Mouse (Mus musculus) neural tube, embryonic 15.5 days (tissue): ENCODE data around the gene Ofd1. TPM values are rescaled to one million over a fixed set of nuclear protein-coding genes. Genes with fewer than 3 reads are reported as not detected.

ENCODE experiments used
- ATAC-seq: fragments of 200-750 bp; cut with Nextera tagmentation; 2 replicates; pipeline ENCODE4 v1.8.0; 2017; ENCODE audit warnings: mild to moderate bottlenecking, moderate TSS enrichment, moderate library complexity; ENCODE audit not compliant: low FRiP score
- H3K27ac ChIP-seq: fragments of 300-500 bp; sonication (generic); replicated peaks from 2 replicates; pipeline ENCODE4 v1.5.1; 2015; ENCODE audit warnings: mild to moderate bottlenecking, inconsistent platforms
- H3K27me3 ChIP-seq: fragments of 300-500 bp; sonication (generic); replicated peaks from 2 replicates; pipeline ENCODE4 v1.6.1; 2015; ENCODE audit warnings: inconsistent platforms
- H3K36me3 ChIP-seq: fragments of 300-500 bp; sonication (generic); 2 replicates; pipeline ENCODE4 v1.6.1; 2015; ENCODE audit warnings: inconsistent platforms
- H3K4me1 ChIP-seq: fragments of 300-500 bp; sonication (generic); 2 replicates; pipeline ENCODE4 v1.6.1; 2015; ENCODE audit warnings: inconsistent platforms
- H3K4me2 ChIP-seq: fragments of 300-500 bp; sonication (generic); 2 replicates; pipeline ENCODE4 v1.6.1; 2015; ENCODE audit warnings: inconsistent platforms, mild to moderate bottlenecking, moderate library complexity
- H3K4me3 ChIP-seq: fragments of 300-500 bp; sonication (generic); replicated peaks from 2 replicates; pipeline ENCODE4 v1.5.1; 2015; ENCODE audit warnings: mild to moderate bottlenecking, inconsistent platforms
- H3K9ac ChIP-seq: fragments of 300-500 bp; sonication (generic); replicated peaks from 2 replicates; pipeline ENCODE4 v1.6.1; 2015; ENCODE audit warnings: mild to moderate bottlenecking, inconsistent platforms
- H3K9me3 ChIP-seq: fragments of 300-500 bp; sonication (generic); replicated peaks from 2 replicates; pipeline ENCODE4 v1.6.1; 2016; ENCODE audit warnings: inconsistent platforms
- WGBS: fragments of 180-500 bp; shearing (Covaris S2); methylation state at CpG from one replicate; pipeline ENCODE4 v1.1.7; 2015; ENCODE audit warnings: mixed read lengths; 5-methylcytosine and 5-hydroxymethylcytosine counted together
- polyA plus RNA-seq: library from polyadenylated mRNA; unstranded; fragments of >200 nt; fragmentation: Nextera tagmentation; extraction: Ambion mirVana; gene quantifications from 2 replicates; pipeline ENCODE4 v1.2.1, GENCODE M21; 2015

The Ofd1 gene
- 5.7 and 5.9 TPM in 2 replicates for polyA plus RNA-seq

DNA sequence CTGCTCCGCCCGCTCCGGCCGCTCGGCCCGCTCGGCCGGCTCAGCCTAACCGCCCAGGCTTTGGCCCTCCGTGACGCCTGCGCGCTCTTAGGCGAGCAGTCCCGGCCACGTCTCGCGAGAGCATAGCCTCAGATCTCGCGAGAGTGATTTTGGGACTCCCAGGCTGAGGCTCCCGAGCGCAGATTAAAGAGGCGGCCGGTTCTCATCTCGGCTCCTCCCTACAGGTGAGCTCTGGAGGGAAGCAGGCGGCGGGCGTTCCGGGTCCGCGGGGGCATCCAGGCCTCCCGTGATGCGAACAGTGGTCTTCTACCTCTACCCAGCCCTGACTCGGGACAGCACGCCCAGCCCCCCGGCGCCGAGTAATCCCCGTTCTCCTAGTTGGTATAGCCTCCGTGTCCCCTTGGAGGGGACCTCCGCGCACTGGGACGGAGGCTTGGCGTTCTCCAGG is at the start of gene Ofd1:
Ofd1 (minus strand) TSS at position 89 of the 448 bp plus-strand sequence.
- WGBS: 16% methylated on average over 43 of the region's 44 CpGs
- peak; percentile 99 for ATAC-seq

DNA sequence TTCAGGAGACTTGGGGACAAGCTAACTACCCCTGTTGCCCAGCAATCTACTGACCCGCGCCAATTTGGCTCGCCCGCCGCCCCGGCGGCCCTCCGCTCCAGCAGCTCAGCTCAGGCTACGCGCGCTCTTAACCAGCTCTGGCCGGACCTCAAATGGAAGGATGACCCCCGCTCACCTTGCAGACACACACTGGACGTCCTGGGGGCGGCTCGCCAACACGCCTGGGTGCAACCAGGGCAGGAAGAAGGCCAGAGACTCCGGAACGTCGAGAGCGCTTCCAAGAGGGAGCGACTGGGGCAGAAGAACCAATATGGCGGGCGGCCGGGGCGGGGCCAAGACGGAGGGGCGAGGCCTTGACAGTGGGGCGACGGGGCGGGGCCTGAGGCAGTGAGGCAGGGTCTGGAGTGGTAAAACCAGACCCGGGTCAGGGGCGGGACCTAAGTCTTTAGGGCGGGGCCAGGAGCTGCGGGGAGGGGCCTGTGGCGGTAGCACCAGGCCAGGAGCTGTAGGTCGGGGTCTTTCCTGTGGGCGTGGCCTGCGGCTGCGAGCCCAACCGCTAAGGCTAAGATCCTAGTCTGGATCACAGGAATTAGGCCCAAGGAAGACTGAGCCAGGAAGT is 39.0 kb upstream of the Ofd1 start, which contains the start of gene Rab9:
Rab9 (minus strand) TSS at position 503 of the 619 bp plus-strand sequence.
- 20% methylated on average over 37 of the region's 41 CpGs for WGBS
- H3K4me3 ChIP-seq: peak within 1 kb of the TSS; percentile 59
- peak within 1 kb of the TSS; percentile 53 for H3K9ac ChIP-seq
- peak; percentile 99 for ATAC-seq
- peak within 1 kb of the TSS; percentile 62 for H3K4me2 ChIP-seq
- no peaks in the 10 kb centered on the region; the same call in none of the 2 replicates for H3K27me3 ChIP-seq
- H3K36me3 ChIP-seq: no peaks in the 10 kb centered on the region
- H3K9me3 ChIP-seq: no peaks in the 10 kb centered on the region
- H3K27ac ChIP-seq: peak within 1 kb of the TSS; percentile 84
- H3K4me1 ChIP-seq: 0 out of 2 replicates have a peak, but pooled peaks cover 9% of the 10 kb centered on the region

More for the DNA sequence above, at the start of gene Ofd1:
- H3K27ac ChIP-seq: peak within 1 kb of the TSS; percentile 86
- H3K27me3 ChIP-seq: peaks cover 6% of the 10 kb centered on the region; the same call in 1 of the 2 replicates
- peak within 1 kb of the TSS; percentile 58 for H3K4me2 ChIP-seq
- no peaks in the 10 kb centered on the region for H3K9me3 ChIP-seq
- H3K4me3 ChIP-seq: peak within 1 kb of the TSS; percentile 59
- peak within 1 kb of the TSS; percentile 65 for H3K9ac ChIP-seq
- H3K4me1 ChIP-seq: peaks cover 10% of the 10 kb centered on the region; the same call in 1 of the 2 replicates
- no peaks in the 10 kb centered on the region for H3K36me3 ChIP-seq

DNA sequence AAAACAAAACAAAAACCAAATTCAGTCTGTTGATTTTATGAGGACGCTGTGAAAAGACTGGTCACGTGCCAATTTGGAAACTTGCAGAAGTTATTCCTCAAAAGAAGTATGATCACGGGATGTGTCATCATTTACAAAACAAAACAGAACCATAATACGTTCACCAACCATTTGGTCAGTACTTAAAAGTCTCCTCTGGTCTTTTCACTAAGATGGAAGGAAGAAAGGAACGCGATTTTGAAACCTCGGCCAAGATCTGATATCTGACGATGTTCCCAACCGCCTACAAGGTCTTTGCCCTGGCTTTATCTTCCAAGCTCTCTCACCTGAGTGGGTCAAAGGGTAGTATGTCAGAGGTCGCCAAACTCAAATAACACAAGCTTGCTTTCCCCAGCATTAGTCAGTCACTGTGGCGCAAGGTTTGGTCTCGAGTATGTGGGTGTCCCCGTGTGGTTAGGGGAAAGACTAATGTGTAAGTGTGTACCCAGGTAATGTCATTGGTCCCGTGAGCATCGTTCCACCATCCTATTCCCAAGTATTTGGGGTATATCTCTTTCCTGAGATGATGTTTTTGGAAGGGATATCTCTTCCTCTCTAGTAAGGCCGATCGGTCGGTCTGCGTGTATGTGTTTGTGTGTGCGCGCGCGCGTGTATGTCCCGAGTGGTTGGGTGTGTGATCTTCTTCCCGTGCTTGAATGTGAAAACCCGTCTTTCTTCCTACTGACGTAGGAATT is 38.3 kb upstream of the Ofd1 start:
- Histone ChIP-seq H3K4me1 (0 out of 2 replicates have a peak, but pooled peaks cover 9% of the 10 kb centered on the region), H3K9ac (peak overlapping the region; percentile 53), H3K4me3 (peak overlapping the region; percentile 59), H3K36me3 (no peaks in the 10 kb centered on the region), H3K9me3 (no peaks in the 10 kb centered on the region), H3K4me2 (peak overlapping the region; percentile 62), H3K27me3 (peaks cover 2% of the 10 kb centered on the region), H3K27ac (peak overlapping the region; percentile 84)
- 18% methylated on average over 28 of the region's 28 CpGs for WGBS
- peak; percentile 60 for ATAC-seq

DNA sequence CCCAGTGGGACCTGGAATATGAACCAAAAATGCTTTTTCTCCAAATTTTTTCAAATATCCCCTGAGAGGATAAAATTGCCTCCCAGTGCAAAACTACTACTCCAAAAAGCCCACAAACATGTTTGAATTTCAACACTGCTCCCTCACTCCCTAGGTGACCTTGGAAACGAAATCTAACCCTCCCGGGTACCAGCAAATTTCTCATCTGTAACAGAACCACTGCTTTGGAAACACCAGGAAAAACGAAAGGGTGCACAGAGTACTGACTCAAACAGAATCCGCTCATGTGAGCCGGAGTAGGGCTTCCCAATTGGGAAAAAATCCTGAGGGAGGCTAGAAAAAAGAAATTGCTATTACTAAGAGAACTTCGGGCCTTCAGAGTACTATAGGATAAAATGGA is 36.9 kb upstream of the Ofd1 start:
- Histone ChIP-seq H3K9me3 (no peaks in the 10 kb centered on the region), H3K27ac (no peak overlapping the region), H3K27me3 (0 out of 2 replicates have a peak, but pooled peaks cover 2% of the 10 kb centered on the region), H3K9ac (no peak overlapping the region), H3K4me3 (peak overlapping the region; percentile 17), H3K36me3 (no peaks in the 10 kb centered on the region), H3K4me1 (0 out of 2 replicates have a peak, but pooled peaks cover 9% of the 10 kb centered on the region), H3K4me2 (peak overlapping the region; percentile 62)
- ATAC-seq: no peak
- WGBS: 67% methylated on average over 6 of the region's 6 CpGs

DNA sequence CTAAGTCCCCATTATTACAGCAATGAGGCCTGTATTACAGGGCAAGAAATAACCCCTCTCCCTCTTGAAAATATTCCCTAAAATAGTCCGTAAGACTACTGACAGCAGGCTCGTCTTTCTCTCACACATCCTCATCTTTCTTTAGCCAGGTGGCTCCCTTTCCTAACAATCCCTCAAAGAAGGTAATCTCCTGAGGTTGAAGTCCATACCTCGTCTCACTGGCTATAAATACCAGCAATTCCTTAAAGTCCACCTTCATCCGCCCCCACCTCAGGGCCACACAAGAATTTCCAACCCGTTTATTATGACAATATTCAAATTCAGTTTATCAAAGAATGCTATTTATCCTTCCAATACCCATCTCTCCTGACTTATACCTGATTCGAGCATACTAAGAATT is 32.1 kb upstream of the Ofd1 start:
- no peak overlapping the region for H3K27ac ChIP-seq

DNA sequence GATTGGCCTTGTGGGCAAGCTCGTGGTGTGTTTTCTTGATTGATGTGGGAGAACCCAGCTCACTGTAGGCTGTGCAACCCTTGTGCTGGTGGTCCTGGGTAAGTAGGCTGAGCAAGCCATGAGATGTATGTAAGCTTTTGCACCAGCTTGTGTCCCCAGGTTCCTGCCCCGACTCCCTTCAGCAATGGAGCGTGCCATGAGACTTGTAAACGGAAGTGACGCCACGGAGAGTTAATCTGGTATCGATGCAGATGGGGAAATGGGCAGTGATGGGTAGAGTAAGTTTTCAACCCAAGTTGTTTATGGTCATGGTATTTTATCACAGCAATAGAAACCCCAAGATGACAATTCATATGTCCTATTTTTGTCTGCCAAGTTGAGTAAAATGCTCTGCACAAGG is 27.8 kb upstream of the Ofd1 start:
- Histone ChIP-seq H3K4me2 (no peak overlapping the region), H3K4me3 (no peak overlapping the region), H3K27me3 (no peaks in the 10 kb centered on the region), H3K27ac (no peak overlapping the region), H3K9ac (no peak overlapping the region), H3K36me3 (no peaks in the 10 kb centered on the region), H3K4me1 (no peaks in the 10 kb centered on the region), H3K9me3 (no peaks in the 10 kb centered on the region)
- no peak for ATAC-seq
- 95% methylated on average over 7 of the region's 7 CpGs for WGBS

More for the DNA sequence above, 32.1 kb upstream of the Ofd1 start:
- Histone ChIP-seq H3K4me1 (0 out of 2 replicates have a peak, but pooled peaks cover 9% of the 10 kb centered on the region), H3K4me3 (no peak overlapping the region), H3K36me3 (no peaks in the 10 kb centered on the region), H3K9ac (no peak overlapping the region), H3K4me2 (no peak overlapping the region), H3K27me3 (0 out of 2 replicates have a peak, but pooled peaks cover 2% of the 10 kb centered on the region), H3K9me3 (no peaks in the 10 kb centered on the region)
- no peak for ATAC-seq
- WGBS: 83% methylated on average over 6 of the region's 6 CpGs

DNA sequence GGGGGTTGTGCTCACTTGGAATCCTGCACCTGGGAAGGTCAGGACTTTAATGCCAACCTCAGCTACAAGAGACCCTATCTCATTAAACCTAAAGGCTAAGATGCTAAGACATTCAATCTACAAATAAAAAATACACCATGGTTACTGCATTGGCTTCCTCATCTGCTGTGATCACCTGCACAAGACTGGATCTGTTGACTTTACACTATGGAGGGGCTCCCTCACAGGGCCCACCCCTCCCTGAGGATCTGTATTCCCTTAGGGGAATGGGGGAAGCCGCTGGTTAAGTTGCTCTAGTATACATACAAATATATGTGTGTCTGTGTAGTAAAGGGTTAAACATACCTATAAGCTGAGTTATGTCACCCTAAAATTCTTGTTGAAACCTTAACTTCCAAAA is 15.0 kb upstream of the Ofd1 start:
- 82% methylated on average over 1 of the region's 1 CpGs for WGBS
- Histone ChIP-seq H3K4me3 (no peak overlapping the region), H3K27ac (no peak overlapping the region), H3K9me3 (no peaks in the 10 kb centered on the region), H3K9ac (no peak overlapping the region), H3K36me3 (no peaks in the 10 kb centered on the region), H3K27me3 (no peaks in the 10 kb centered on the region), H3K4me1 (no peaks in the 10 kb centered on the region), H3K4me2 (no peak overlapping the region)
- ATAC-seq: no peak

DNA sequence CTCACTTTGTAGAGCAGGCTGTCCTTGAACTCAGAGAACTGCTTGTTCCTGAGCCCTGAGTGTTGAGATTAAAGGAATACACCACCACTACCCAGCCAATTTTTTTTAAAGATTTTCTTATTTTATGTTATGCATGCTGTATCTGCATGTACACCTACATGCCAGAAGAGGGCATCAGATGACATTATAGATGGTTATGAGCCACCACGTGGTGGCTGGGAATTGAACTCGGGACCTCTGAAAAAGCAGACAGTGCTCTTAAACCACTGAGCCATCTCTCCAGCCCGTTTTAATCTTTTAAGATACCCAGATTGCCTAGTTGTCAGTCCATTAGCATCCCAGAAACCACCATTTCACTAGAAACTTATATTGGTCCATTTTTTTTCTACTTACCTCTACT is 13.8 kb upstream of the Ofd1 start:
- WGBS: 75% methylated on average over 3 of the region's 3 CpGs
- Histone ChIP-seq H3K27me3 (no peaks in the 10 kb centered on the region), H3K4me2 (no peak overlapping the region), H3K4me1 (no peaks in the 10 kb centered on the region), H3K9me3 (no peaks in the 10 kb centered on the region), H3K4me3 (no peak overlapping the region), H3K36me3 (no peaks in the 10 kb centered on the region), H3K9ac (no peak overlapping the region), H3K27ac (no peak overlapping the region)
- no peak for ATAC-seq

DNA sequence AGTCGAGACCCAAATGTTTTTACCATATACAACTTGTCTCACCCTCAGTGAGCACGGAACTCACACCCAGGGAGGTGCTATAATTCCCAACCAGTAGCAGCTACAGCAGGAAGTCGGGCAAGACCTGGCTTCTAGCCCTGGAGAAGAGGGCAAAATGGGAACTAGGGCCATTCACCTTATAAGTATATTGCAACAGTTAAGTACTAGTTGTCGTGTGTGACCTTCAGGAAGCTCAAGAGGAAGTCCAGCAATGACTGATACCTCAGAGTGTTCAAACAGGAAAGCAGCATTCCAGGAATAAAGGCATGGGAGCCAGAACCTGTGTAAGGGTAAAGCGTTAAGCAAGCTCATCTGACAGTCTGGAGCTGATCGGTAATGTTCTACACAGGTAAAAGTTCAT is 13.0 kb upstream of the Ofd1 start:
- 87% methylated on average over 6 of the region's 6 CpGs for WGBS
- Histone ChIP-seq H3K27ac (no peak overlapping the region), H3K9me3 (no peaks in the 10 kb centered on the region), H3K4me2 (no peak overlapping the region), H3K36me3 (no peaks in the 10 kb centered on the region), H3K4me1 (no peaks in the 10 kb centered on the region), H3K4me3 (no peak overlapping the region), H3K9ac (no peak overlapping the region), H3K27me3 (no peaks in the 10 kb centered on the region)
- no peak for ATAC-seq

DNA sequence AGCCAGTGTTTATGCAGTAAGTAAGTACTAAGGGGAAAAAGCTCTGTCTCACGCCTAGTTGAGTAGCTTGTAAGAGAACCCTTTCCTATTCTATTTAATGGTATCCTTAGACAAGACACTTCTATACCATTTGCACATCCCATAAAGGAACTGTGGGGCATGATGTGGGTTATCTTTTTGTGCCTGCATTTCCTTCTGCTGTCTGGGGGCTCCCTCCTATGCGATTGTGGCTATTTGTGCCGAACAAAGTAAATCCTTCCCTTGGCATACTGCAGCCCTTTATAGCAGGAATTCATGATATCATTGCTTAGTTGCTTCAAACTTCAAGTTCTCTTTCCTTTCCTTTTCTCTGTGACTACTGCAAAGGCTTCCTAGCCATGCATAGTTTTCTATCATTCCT is 4.0 kb upstream of the Ofd1 start:
- Histone ChIP-seq H3K27ac (no peak overlapping the region), H3K4me2 (no peak overlapping the region), H3K9ac (no peak overlapping the region), H3K4me1 (peaks cover 8% of the 10 kb centered on the region; the same call in 1 of the 2 replicates), H3K27me3 (peaks cover 3% of the 10 kb centered on the region; the same call in 1 of the 2 replicates), H3K36me3 (no peaks in the 10 kb centered on the region), H3K4me3 (no peak overlapping the region), H3K9me3 (no peaks in the 10 kb centered on the region)
- no peak for ATAC-seq
- WGBS: 85% methylated on average over 3 of the region's 3 CpGs

DNA sequence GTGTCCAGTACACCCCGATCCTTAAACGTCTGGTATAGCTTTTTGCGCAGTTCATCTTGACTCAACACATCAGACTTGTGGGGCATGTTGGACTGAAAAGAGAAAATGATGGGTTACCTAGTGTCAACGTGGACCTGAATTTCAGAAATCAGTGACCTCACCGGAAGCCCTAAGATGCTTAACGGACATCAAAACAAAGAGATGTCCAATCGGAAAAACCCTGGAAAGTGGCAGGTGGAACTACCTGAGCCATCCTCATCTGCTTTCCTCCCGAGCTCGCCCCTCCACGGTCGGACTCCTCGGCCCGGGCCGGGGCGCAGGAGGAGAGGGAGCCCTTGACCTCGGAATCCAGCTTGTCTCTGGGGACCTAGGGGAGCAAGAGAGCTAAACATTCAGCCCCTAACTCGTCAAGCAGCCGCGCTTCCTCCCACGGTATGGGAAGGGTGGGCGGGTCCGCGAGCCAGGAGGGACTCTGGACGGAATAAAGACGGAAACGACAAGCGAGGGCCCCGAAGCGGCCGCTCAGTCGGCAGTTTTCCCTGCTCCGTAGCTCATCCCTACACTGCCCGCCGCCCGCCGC is 378 bp downstream of the Ofd1 start, which contains the start of gene Trappc2:
Trappc2 (plus strand) TSS at position 539 of the 580 bp plus-strand sequence.
- no peaks in the 10 kb centered on the region for H3K36me3 ChIP-seq
- H3K27me3 ChIP-seq: peaks cover 6% of the 10 kb centered on the region; the same call in 1 of the 2 replicates
- peak within 1 kb of the TSS; percentile 59 for H3K4me3 ChIP-seq
- H3K9ac ChIP-seq: peak within 1 kb of the TSS; percentile 65
- peak within 1 kb of the TSS; percentile 58 for H3K4me2 ChIP-seq
- no peaks in the 10 kb centered on the region for H3K9me3 ChIP-seq
- 18% methylated on average over 30 of the region's 36 CpGs for WGBS
- H3K4me1 ChIP-seq: peaks cover 10% of the 10 kb centered on the region; the same call in 1 of the 2 replicates
- peak within 1 kb of the TSS; percentile 86 for H3K27ac ChIP-seq
- ATAC-seq: peak; percentile 82
